Mouse (Mus musculus): ENCODE measurements around the gene Frmd4a.

DNA sequence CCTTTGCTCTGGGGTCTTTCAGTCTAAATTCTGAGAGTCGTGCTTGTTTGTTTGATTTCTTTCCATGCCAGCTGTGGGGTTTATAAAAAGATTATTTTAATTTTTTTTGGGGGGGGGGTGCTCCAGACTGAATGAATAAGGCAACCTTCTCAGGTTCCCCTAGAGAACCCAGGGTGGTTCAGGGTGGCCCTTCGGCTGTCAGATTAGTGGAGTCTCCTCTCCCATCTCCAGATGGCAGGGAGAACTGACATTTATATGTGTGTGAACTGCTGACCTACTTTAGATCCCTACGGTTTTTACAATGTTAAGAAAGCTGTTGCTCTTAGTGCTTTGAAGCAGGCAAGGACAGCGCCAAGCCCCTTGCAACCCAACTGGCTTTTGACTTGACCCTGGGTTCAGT, 1.4 kb downstream of the Frmd4a start:
- TF ChIP-seq GATA1 (IDR thresholded peaks at IDR 0.05; ENCODE audit: borderline replicate concordance, low read length) (no peak), FLI1 (IDR thresholded peaks at IDR 0.05; ENCODE audit: low read length) (no peak)
